Mouse (Mus musculus): ENCODE results near the gene Cant1.

Cant1 gene

GRCm38 (mm10) chr11:118430291-118430885 lies 11.5 kb upstream of the Cant1 start:
- no peak for DNase-seq (ENCODE audit: low spot score in 2 of 2)

DNA sequence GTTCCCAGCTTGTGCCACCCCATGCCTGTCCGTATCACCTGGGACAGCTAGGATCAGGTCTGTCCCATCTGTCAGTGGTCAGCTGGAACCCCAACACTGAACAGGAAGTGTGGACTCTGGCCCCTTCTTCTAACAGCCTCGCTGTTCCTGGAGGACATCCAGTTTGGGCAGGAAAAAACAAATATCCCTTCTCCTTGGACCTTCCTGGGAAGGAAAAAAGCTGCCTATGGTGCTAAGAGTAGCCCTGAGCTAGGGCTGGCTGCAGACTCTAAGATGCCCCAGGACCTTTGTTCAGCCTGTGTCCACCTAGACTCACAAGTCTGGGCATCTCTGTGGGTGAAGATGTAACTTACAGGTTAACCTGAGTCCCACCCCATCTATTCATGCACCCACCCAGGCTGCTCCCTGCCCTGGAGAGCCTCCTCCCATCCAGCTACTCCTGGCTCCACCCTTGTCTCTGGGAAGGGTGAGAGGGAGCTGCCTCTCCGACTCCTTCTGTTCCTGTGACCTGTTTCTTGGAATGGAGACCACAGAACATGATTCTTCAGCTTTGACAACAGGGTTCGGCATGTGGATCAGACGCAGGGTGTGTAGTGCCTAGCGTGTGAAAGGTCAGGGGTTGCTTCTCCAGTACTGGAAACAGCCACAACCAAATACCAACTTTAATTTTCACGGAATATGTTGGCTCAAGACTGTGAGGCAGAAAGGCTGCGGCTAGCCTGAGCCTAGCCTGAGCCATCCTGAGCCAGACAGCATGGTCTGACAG lies 10.2 kb upstream of the Cant1 start:
- DNase-seq (ENCODE audit: low spot score in 2 of 2) = no peak

- no peak for DNase-seq (ENCODE audit: low spot score in 2 of 2)
These were observed 9.6 kb upstream of the Cant1 start for GRCm38 (mm10) chr11:118428460-118428868.

GRCm38 (mm10) chr11:118427986-118428385 lies 9.1 kb upstream of the Cant1 start, which contains the start of gene C1qtnf1:
Gene C1qtnf1 (plus strand): TSS chr11:118428203.
- DNase-seq (ENCODE audit: low spot score in 2 of 2) = no peak

DNA sequence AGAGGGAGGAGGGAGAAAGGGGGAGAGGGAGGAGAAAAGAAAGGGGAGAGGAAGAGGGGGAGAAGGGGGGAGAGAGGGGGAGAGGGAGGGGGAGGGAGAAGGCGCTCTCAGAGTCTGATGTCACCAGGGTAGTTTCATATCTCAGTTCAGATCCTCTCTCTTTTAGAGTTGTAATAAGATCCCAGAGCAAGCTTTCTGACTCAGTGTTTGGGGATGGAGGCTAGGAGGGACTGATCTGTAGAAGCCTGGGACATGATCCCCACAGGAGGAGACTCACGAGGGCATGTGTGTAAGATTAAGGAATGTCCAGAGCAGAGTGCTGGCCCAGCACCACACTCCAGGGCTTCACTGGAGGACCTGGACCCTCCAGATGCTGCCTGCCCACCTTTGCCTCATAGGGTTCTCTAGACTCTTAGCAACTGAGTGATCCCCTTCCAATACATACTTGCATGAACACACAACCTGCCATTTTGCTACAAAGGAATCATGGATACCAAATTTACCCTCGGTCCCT lies 8.4 kb upstream of the Cant1 start:
- no peak for DNase-seq (ENCODE audit: low spot score in 2 of 2)

DNA sequence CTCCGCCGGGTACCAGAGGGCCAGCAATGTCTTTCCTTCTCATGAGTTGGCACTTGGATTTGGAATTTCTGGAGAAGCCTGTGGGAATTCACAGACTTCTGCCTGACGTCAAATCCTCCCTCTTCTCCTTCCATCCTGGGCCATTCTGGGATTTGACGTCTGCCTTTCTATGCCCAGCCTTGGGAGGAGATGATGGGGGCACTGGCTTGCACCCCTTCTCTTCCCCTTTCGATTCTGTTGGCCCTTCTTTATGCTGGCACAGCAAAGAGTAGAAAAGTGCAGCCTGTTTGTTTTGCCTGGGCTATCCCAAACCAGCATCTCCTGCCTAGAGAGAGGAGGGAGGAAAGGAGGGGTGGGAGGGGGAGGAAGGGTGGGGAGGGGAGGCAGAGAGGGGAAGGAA lies 7.9 kb upstream of the Cant1 start:
- no peak for DNase-seq (ENCODE audit: low spot score in 2 of 2)

DNA sequence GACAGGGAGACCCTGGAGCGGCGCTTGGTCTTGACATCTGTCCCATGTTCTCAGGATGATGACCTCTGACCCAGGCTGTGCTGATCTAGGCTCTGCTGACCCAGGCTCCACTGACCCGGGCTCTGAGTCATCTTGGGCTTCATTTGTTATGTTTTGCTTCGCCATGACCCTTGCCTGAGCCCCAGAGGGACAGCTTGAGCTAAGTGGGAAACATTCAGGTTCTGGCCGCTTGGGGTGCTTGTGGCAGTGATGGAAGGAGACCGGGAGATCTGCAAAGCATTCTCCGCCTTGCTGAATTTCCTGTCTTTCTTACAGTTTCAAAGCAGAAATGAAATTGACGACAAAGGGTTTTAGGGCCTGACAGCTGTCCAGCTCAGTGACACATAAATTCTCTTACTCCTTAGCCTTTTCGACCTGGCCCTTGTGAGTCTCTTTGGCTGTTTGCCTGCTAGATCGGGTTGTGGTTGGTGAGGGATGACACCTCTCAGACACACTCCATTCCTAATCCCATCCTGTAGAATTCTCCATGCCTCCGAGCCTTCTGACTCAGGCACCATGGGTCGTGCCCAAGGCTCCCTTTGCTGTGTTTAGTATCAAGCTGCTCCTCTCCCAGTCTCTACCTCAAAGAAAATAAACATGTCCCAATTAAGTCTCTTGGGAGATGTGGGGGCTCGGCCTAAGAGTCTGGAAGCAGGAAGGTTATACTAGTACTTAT lies 5.9 kb upstream of the Cant1 start:
- DNase-seq (ENCODE audit: low spot score in 2 of 2) = no peak

GRCm38 (mm10) chr11:118423266-118423971 lies 4.5 kb upstream of the Cant1 start:
- peak; percentile 71 to 77 for DNase-seq (ENCODE audit: low spot score in 2 of 2)

DNA sequence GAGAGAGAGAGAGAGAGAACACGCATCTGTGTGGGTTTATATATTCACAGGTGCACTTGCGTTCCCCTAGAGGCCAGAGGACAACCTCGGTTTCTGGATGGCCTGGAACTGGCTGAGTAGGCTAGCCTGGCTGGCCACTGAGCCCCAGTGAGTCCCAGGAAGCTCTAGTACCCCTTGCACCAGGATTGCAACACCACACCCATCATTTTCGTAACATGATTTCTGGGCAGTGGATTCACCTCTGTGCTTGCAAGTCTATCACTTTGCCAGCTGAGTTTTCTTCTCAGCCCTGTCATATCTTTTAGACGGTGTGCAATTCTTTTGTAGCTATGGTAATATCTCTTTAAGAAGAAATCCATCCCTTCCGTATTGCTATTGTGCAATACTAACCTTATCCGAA lies 1.4 kb upstream of the Cant1 start:
- no peak for DNase-seq (ENCODE audit: low spot score in 2 of 2)

GRCm38 (mm10) chr11:118418442-118418833 lies 448 bp downstream of the Cant1 start:
- no peak for DNase-seq (ENCODE audit: low spot score in 2 of 2)

DNA sequence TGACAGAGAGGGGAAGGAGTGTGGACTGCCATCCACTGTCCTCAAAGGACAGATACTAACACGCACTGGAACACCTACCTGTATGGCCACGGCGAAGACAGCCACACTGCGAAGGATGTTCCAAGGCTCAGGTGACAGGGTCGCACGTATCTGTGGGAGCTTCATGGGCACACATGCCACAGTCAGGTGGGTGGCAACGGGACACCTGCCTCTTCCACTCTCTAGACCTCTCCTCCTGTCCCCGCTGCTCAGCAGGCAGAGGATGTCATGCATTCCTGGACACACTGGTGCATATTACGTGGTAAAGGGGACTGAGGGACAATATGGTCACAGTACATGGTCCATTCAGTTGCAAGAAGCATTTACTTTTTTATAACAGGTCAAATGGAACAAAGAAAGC lies 1.4 kb downstream of the Cant1 start:
- DNase-seq (ENCODE audit: low spot score in 2 of 2) = no peak

DNA sequence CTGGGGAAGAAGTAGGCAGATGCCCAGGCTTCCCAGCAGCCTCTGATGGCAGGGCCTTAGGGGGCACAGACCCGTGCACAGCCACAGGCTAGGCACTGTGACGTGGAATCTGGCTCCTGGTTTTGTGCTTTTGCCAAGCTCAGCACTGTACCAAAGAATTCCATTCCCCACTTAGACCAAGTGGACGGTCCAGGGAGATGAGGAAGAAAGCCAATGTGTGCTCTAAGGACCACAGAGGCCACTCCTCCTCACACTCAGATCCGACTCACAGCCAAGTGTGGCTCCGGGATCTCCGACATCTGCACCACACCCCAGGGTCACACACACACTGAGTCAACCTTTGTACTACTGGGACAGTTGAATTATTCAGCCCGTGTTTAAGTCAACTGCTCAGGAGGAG lies 2.8 kb downstream of the Cant1 start:
- no peak for DNase-seq (ENCODE audit: low spot score in 2 of 2)

DNA sequence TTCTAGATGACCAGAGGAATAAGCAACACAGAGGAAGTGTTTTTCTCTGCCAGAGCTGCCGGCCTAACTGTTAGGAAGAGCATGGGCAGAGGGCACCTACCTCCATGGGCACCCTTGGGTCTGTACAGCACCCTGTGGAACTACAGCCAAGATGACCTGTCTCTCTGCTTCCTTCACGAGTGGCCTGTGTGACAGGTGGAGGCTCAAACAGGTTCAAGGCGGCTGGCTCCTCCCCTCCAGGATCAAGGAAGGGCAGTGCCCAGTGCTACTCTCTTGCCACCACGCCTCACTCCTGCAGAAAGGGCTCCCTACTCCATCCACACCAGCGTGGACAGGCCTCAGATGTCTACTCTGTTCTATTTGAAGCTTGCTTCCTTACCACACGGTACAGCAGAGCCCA lies 3.3 kb downstream of the Cant1 start:
- no peak for DNase-seq (ENCODE audit: low spot score in 2 of 2)

DNA sequence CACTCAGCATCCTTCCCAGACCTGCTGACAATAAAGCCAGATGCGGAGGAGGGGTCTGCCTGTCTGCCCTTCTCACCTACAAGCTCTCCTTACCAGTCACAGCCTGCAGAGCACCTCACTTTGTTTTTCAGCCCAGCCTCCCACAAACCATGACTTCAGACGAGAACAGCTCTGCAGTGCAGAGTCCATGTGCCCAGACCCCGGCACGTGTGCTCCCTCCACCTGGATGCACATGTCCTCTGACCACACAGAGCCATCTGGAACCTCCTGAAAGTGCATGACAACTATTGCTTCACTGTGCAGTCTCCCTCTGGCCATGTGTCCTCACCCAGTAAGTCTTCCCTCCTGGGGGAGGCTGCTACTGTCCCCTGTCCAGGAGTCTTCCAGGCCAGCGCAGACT lies 4.6 kb downstream of the Cant1 start:
- DNase-seq (ENCODE audit: low spot score in 2 of 2) = no peak

- no peak for DNase-seq (ENCODE audit: low spot score in 2 of 2)
These were observed 5.8 kb downstream of the Cant1 start for GRCm38 (mm10) chr11:118413055-118413454.

- no peak for DNase-seq (ENCODE audit: low spot score in 2 of 2)
These were observed 6.3 kb downstream of the Cant1 start for GRCm38 (mm10) chr11:118412601-118413000.

- no peak for DNase-seq (ENCODE audit: low spot score in 2 of 2)
These were observed 7.6 kb downstream of the Cant1 start for GRCm38 (mm10) chr11:118411271-118411670.

DNA sequence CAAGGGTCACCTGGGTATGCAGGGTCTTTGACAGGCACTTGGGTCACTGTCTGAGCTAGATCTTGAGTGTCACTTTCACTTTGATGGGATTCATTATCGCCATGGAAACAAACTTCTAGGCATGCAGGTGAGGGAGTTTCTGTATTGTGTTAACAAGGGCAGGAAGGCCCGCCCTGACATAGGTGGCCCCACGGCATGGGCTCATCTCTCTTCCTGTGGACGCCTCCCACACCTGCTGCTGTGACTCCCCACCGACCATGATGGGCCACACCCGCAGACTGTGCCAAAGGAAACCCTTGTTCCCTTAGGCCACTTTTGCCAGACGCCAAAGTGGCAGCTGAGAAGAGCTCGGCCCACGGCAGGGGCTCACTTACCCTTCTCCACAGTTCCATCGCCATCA lies 8.4 kb downstream of the Cant1 start:
- DNase-seq (ENCODE audit: low spot score in 2 of 2) = no peak

DNA sequence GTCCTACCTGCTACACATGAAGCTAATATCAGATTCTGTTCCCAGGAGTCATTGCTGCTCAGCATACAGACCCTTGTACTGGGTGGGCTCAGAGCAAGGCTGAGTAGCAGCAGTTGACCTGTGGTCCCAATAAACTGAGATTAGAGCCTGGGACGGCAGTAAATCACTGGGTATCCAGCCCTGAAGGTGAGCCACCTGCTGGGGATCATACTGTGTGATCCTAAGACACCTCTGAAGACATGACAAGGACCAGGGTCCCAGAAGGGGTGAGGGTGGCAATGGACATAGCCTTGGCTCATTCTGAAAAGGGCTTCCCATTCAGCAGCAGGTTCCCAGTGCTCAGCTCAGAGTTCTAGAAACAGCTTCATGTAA lies 8.8 kb downstream of the Cant1 start:
- no peak for DNase-seq (ENCODE audit: low spot score in 2 of 2)

- DNase-seq (ENCODE audit: low spot score in 2 of 2) = peak; percentile 59 to 78
These were observed 9.5 kb downstream of the Cant1 start for GRCm38 (mm10) chr11:118409106-118410072.

All from natural killer cell, adult 2 months (primary cell).